Comparison of ENCODE assay signal across 28 mouse cellular contexts in genomic region chr13:57736060-57736459, GRCm38 (mm10).
DNase-seq lines count a peak whose midpoint lies in the region; ATAC-seq lines count a peak whose summit lies in the region.
"Had no signal": no experiment of that assay in that cellular context is flagged by ENCODE, and none has a peak within 500 bp of the region (broad histone marks: within the 10 kb centered on the region; RNA-seq: fewer than 3 reads in every experiment).

No protein-coding gene starts in this region.

- 0 out of 2 replicates have a peak overlapping the region, but pooled peaks have one; percentile 11 for H3K27ac ChIP-seq in hindbrain, embryonic 14.5 days
- H3K27ac ChIP-seq in hindbrain, embryonic 10.5 days = no peak overlapping the region
- no peak overlapping the region for H3K27ac ChIP-seq in forebrain, embryonic 14.5 days (ENCODE audit: low read depth, low read length)
- H3K27ac ChIP-seq: embryonic facial prominence, embryonic 10.5 days; forebrain, embryonic 12.5 days; heart, embryonic 10.5 days; heart, embryonic 15.5 days; limb, embryonic 13.5 days; lung, embryonic 15.5 days; midbrain, embryonic 10.5 days; midbrain, embryonic 15.5 days had no signal

- no peaks in the 10 kb centered on the region for H3K27me3 ChIP-seq in hindbrain, embryonic 14.5 days (ENCODE audit: control insufficient read depth, insufficient read depth, low read length)
- no peaks in the 10 kb centered on the region for H3K27me3 ChIP-seq in hindbrain, embryonic 10.5 days (ENCODE audit: insufficient read depth, poor library complexity, severe bottlenecking)
- H3K27me3 ChIP-seq in forebrain, embryonic 14.5 days (replicated peaks; ENCODE audit: control insufficient read depth, insufficient read depth, low read length) = no peaks in the 10 kb centered on the region
- H3K27me3 ChIP-seq: CH12.LX; embryonic facial prominence, embryonic 15.5 days; forebrain, embryonic 12.5 days; heart, embryonic 15.5 days; lung, embryonic 15.5 days; midbrain, embryonic 15.5 days; Patski had no signal

- H3K36me3 ChIP-seq in hindbrain, embryonic 14.5 days (replicated peaks; ENCODE audit: control insufficient read depth, insufficient read depth) = no peaks in the 10 kb centered on the region
- H3K36me3 ChIP-seq in hindbrain, embryonic 10.5 days = no peaks in the 10 kb centered on the region
- no peaks in the 10 kb centered on the region for H3K36me3 ChIP-seq in forebrain, embryonic 14.5 days (ENCODE audit: control insufficient read depth, insufficient read depth, low read length)
- H3K36me3 ChIP-seq: embryonic facial prominence, embryonic 10.5 days; embryonic facial prominence, embryonic 15.5 days; forebrain, embryonic 12.5 days; heart, embryonic 10.5 days; heart, embryonic 15.5 days; limb, embryonic 13.5 days; lung, embryonic 15.5 days; midbrain, embryonic 10.5 days; midbrain, embryonic 15.5 days had no signal

- ATAC-seq in hindbrain, embryonic 14.5 days (ENCODE audit: low FRiP score) = no peak
- no peak for ATAC-seq in forebrain, embryonic 14.5 days
- ATAC-seq: intestine, embryonic 16.5 days; midbrain, embryonic 15.5 days; Patski had no signal

- no peak overlapping the region for H3K4me2 ChIP-seq in hindbrain, embryonic 14.5 days (replicated peaks)
- no peak overlapping the region for H3K4me2 ChIP-seq in forebrain, embryonic 14.5 days (ENCODE audit: low read length)
- H3K4me2 ChIP-seq: embryonic facial prominence, embryonic 15.5 days; forebrain, embryonic 12.5 days; heart, embryonic 15.5 days; limb, embryonic 13.5 days; liver, embryonic 11.5 days; lung, embryonic 15.5 days; midbrain, embryonic 15.5 days had no signal

- WGBS in hindbrain, embryonic 14.5 days = 60% methylated on average over 7 of the region's 7 CpGs
- WGBS in hindbrain, embryonic 10.5 days = 81% methylated on average over 7 of the region's 7 CpGs
- WGBS in forebrain, embryonic 14.5 days = 74% methylated on average over 7 of the region's 7 CpGs

- H3K9ac ChIP-seq in hindbrain, embryonic 14.5 days = no peak overlapping the region
- H3K9ac ChIP-seq in forebrain, embryonic 14.5 days (ENCODE audit: low read length) = no peak overlapping the region
- H3K9ac ChIP-seq: embryonic facial prominence, embryonic 15.5 days; forebrain, embryonic 12.5 days; heart, embryonic 15.5 days; limb, embryonic 13.5 days; lung, embryonic 15.5 days; midbrain, embryonic 15.5 days had no signal

- H3K4me3 ChIP-seq in hindbrain, embryonic 14.5 days (replicated peaks; ENCODE audit: low read length) = no peak overlapping the region
- H3K4me3 ChIP-seq in hindbrain, embryonic 10.5 days = no peak overlapping the region
- H3K4me3 ChIP-seq in forebrain, embryonic 14.5 days (ENCODE audit: low read depth, low read length) = no peak overlapping the region
- H3K4me3 ChIP-seq: embryonic facial prominence, embryonic 10.5 days; embryonic facial prominence, embryonic 15.5 days; forebrain, embryonic 12.5 days; heart, embryonic 10.5 days; heart, embryonic 15.5 days; limb, embryonic 13.5 days; lung, embryonic 15.5 days; midbrain, embryonic 10.5 days; midbrain, embryonic 15.5 days had no signal

- peaks cover 25% of the 10 kb centered on the region for H3K4me1 ChIP-seq in hindbrain, embryonic 14.5 days (replicated peaks; ENCODE audit: control insufficient read depth, insufficient read depth, low read length)
- peaks cover 32% of the 10 kb centered on the region for H3K4me1 ChIP-seq in hindbrain, embryonic 10.5 days (replicated peaks)
- no peaks in the 10 kb centered on the region for H3K4me1 ChIP-seq in forebrain, embryonic 14.5 days (ENCODE audit: control insufficient read depth, insufficient read depth, low read length)
- H3K4me1 ChIP-seq: heart, embryonic 15.5 days; lung, embryonic 15.5 days had no signal

- peak; percentile 33 for DNase-seq in cerebellum, adult 11 months
- no peak for DNase-seq in cerebellum, postnatal 4 days (ENCODE audit: low spot score in 2 of 2)
- no peak for DNase-seq in hindbrain, embryonic 14.5 days (ENCODE audit: low spot score)
- no peak for DNase-seq in hindbrain, embryonic 10.5 days (ENCODE audit: low spot score)
- DNase-seq in Muller cell, postnatal 12 days (ENCODE audit: inconsistent ontology term) = peak; percentile 22
- peak; percentile 43 to 51 for DNase-seq in cerebellum, postnatal 36 days
- DNase-seq in T-cell, adult 2 months (ENCODE audit: low spot score) = no peak
- no peak for DNase-seq in forebrain, embryonic 14.5 days (ENCODE audit: low spot score)
- DNase-seq: adrenal gland, postnatal 14 days; gastrocnemius, postnatal 14 days; kidney, adult 9 months; kidney, postnatal 10 days; layer of hippocampus, postnatal 36 days; thymus, adult 2 months; thymus, postnatal 36 days had no signal

- no peaks in the 10 kb centered on the region for H3K9me3 ChIP-seq in hindbrain, embryonic 14.5 days (ENCODE audit: control insufficient read depth, low read length)
- no peaks in the 10 kb centered on the region for H3K9me3 ChIP-seq in hindbrain, embryonic 10.5 days
- no peaks in the 10 kb centered on the region for H3K9me3 ChIP-seq in forebrain, embryonic 14.5 days (replicated peaks; ENCODE audit: control insufficient read depth, low read length)
- H3K9me3 ChIP-seq: embryonic facial prominence, embryonic 10.5 days; embryonic facial prominence, embryonic 15.5 days; forebrain, embryonic 12.5 days; heart, embryonic 10.5 days; heart, embryonic 15.5 days; limb, embryonic 13.5 days; lung, embryonic 15.5 days; midbrain, embryonic 10.5 days; midbrain, embryonic 15.5 days had no signal

Comparison
In these comparisons a context has a peak if more than half of its experiments do, and no peak if none do; other contexts are left out.
1. DNase-seq: peak in cerebellum, adult 11 months (single experiment), Muller cell, postnatal 12 days (single experiment) and cerebellum, postnatal 36 days (2 of 2); none in cerebellum, postnatal 4 days (0 of 2), hindbrain, embryonic 14.5 days (single experiment), hindbrain, embryonic 10.5 days (single experiment), T-cell, adult 2 months (single experiment) and forebrain, embryonic 14.5 days (single experiment).